In the genomic region with DNA sequence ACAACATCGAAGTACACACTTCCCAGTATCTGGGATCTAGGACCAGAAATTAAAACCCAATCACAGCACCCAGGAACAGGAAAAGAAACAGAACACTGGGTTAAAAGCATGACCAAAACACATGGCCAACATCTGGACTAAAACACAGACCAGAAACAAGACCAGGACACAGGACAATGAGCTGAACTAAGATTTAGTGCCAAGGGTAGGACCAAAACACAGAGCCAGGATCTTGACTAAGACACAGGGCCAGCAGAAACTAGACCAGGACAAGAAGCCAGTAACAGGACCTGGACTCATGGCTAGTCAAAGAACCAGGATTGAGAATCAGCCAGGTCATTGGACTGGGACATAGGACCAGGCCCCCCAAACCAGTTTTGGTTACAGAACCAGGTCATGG, we compare ENCODE assay signal across 19 mouse cellular contexts.
DNase-seq lines count a peak whose midpoint lies in the region; ATAC-seq lines count a peak whose summit lies in the region.
"Had no signal": no experiment of that assay in that cellular context is flagged by ENCODE, and none has a peak within 500 bp of the region (broad histone marks: within the 10 kb centered on the region; RNA-seq: fewer than 3 reads in every experiment).

No protein-coding gene starts in this region.

- H3K4me3 ChIP-seq in heart, embryonic 12.5 days = no peak overlapping the region
- H3K4me3 ChIP-seq: embryonic facial prominence, embryonic 10.5 days; embryonic facial prominence, embryonic 12.5 days; forebrain, embryonic 13.5 days; forebrain, embryonic 15.5 days had no signal

- DNase-seq in heart, adult 11 months = peak; percentile 95
- peak; percentile 49 for DNase-seq in MN1 (ENCODE audit: low spot score)
- DNase-seq in adipocyte (ENCODE audit: low spot score) = peak; percentile 55
- DNase-seq in cerebellum, postnatal 14 days = no peak
- DNase-seq: adrenal gland, adult 2 months; adrenal gland, postnatal 10 days; adrenal gland, postnatal 25 days; cerebellum, adult 11 months; cerebellum, adult 18-20 months; cerebellum, adult 8-10 months; cerebellum, adult 9-11 months; cerebellum, postnatal 25 days had no signal

- no peak overlapping the region for H3K9ac ChIP-seq in heart, embryonic 12.5 days
- H3K9ac ChIP-seq: embryonic facial prominence, embryonic 12.5 days; forebrain, embryonic 13.5 days; forebrain, embryonic 15.5 days had no signal

- H3K4me2 ChIP-seq in heart, embryonic 12.5 days = no peak overlapping the region
- H3K4me2 ChIP-seq: embryonic facial prominence, embryonic 12.5 days; forebrain, embryonic 13.5 days; forebrain, embryonic 15.5 days had no signal

- H3K4me1 ChIP-seq in heart, embryonic 12.5 days (replicated peaks) = peaks cover 3% of the 10 kb centered on the region; the same call in 1 of the 2 replicates
- H3K4me1 ChIP-seq: embryonic facial prominence, embryonic 10.5 days; forebrain, embryonic 13.5 days; forebrain, embryonic 15.5 days had no signal

- H3K27me3 ChIP-seq in heart, embryonic 12.5 days (replicated peaks) = no peaks in the 10 kb centered on the region
- H3K27me3 ChIP-seq: embryonic facial prominence, embryonic 12.5 days; forebrain, embryonic 13.5 days; forebrain, embryonic 15.5 days; Patski had no signal

- ATAC-seq in heart, embryonic 12.5 days (ENCODE audit: insufficient number of reproducible peaks, low FRiP score) = no peak
- ATAC-seq: activated CD4-positive, CD25-positive, alpha-beta regulatory T cell, adult 4 months; forebrain, embryonic 13.5 days; forebrain, embryonic 15.5 days; Patski had no signal

- WGBS in heart, embryonic 12.5 days = 83% methylated on average over 1 of the region's 1 CpGs

- no peaks in the 10 kb centered on the region for H3K36me3 ChIP-seq in heart, embryonic 12.5 days
- H3K36me3 ChIP-seq: embryonic facial prominence, embryonic 10.5 days; embryonic facial prominence, embryonic 12.5 days; forebrain, embryonic 15.5 days had no signal

- no peak overlapping the region for H3K27ac ChIP-seq in heart, embryonic 12.5 days (ENCODE audit: poor library complexity, severe bottlenecking)
- H3K27ac ChIP-seq: embryonic facial prominence, embryonic 10.5 days; embryonic facial prominence, embryonic 12.5 days; forebrain, embryonic 13.5 days; forebrain, embryonic 15.5 days had no signal

- H3K9me3 ChIP-seq in heart, embryonic 12.5 days (replicated peaks) = no peaks in the 10 kb centered on the region
- H3K9me3 ChIP-seq: embryonic facial prominence, embryonic 10.5 days; embryonic facial prominence, embryonic 12.5 days; forebrain, embryonic 13.5 days; forebrain, embryonic 15.5 days had no signal

Comparison
In these comparisons a context has a peak if more than half of its experiments do, and no peak if none do; other contexts are left out.
1. DNase-seq: peak in heart, adult 11 months (single experiment), MN1 (single experiment) and adipocyte (single experiment); none in cerebellum, postnatal 14 days (0 of 2).